Mouse (Mus musculus) heart, embryonic 16.5 days (tissue): ENCODE results near the gene Cic. TPM values are rescaled to one million over a fixed set of nuclear protein-coding genes. Genes with fewer than 3 reads are reported as not detected.

ENCODE experiments used
- ATAC-seq: fragments of 200-750 bp; cut with Nextera tagmentation; replicated peaks from 2 replicates; pipeline ENCODE4 v1.8.0; 2017; ENCODE audit warnings: moderate number of reproducible peaks; ENCODE audit not compliant: insufficient read depth, low FRiP score; ENCODE audit errors: extremely low read depth
- H3K27ac ChIP-seq: fragments of 300-500 bp; sonication (generic); 2 replicates; pipeline ENCODE4 v1.5.1; 2014; ENCODE audit warnings: mild to moderate bottlenecking, low read length, control low read depth, moderate library complexity
- H3K27me3 ChIP-seq: fragments of 300-500 bp; sonication (generic); 2 replicates; pipeline ENCODE4 v1.6.1; 2014; ENCODE audit warnings: low read length, mixed read lengths; ENCODE audit not compliant: control insufficient read depth, insufficient read depth
- H3K36me3 ChIP-seq: fragments of 300-500 bp; sonication (generic); 2 replicates; pipeline ENCODE4 v1.6.1; 2014; ENCODE audit not compliant: control insufficient read depth, insufficient read depth
- H3K4me1 ChIP-seq: fragments of 300-500 bp; sonication (generic); 2 replicates; pipeline ENCODE4 v1.6.1; 2014; ENCODE audit warnings: low read length, mixed read lengths; ENCODE audit not compliant: control insufficient read depth, insufficient read depth
- H3K4me2 ChIP-seq: fragments of 300-500 bp; sonication (generic); 2 replicates; pipeline ENCODE4 v1.6.1; 2014; ENCODE audit warnings: low read depth, mild to moderate bottlenecking, control low read depth, low read length
- H3K4me3 ChIP-seq: fragments of 300-500 bp; sonication (generic); 2 replicates; pipeline ENCODE4 v1.5.1; 2014; ENCODE audit warnings: mild to moderate bottlenecking, control low read depth, low read length
- H3K9ac ChIP-seq: fragments of 300-500 bp; sonication (generic); 2 replicates; pipeline ENCODE4 v1.6.1; 2014; ENCODE audit warnings: low read length, control low read depth
- H3K9me3 ChIP-seq: fragments of 300-500 bp; sonication (generic); replicated peaks from 2 replicates; pipeline ENCODE4 v1.6.1; 2016; ENCODE audit warnings: low read length; ENCODE audit not compliant: control insufficient read depth
- WGBS: fragments of 180-500 bp; shearing (Covaris S2); extraction: QIAGEN DNeasy Blood & Tissue Kit; methylation state at CpG from one replicate; pipeline ENCODE4 v1.1.7; 2014; 5-methylcytosine and 5-hydroxymethylcytosine counted together
- microRNA-seq: library from miRNA; unstranded; fragments of <30 nt; microRNA quantifications from one replicate; pipeline ENCODE4, GENCODE M21; 2017
- polyA plus RNA-seq: library from polyadenylated mRNA; unstranded; fragments of >200 nt; fragmentation: Nextera tagmentation; extraction: Ambion mirVana; gene quantifications from 2 replicates; pipeline ENCODE4 v1.2.1, GENCODE M21; 2015

The Cic gene
- polyA plus RNA-seq, 1 experiment from 2014 or later: 24.7 TPM

DNA sequence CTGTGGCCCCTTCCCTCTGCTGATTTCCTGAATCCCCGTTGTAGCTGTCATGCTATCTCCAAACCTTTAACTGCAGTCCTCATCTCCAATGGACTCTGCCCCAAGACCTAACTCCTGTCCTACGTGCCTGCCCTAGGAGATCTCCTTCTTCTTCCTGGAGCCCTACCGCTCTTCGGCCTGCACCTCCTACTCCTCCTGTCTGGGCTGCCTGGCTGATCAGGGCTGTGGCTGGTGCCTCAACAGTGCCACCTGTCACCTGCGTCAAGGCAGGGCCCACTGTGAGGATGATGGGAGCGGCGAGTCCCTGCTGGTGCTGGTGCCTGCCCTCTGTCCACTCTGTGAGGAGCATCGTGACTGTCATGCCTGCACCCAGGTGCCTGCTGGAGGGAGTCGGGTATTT lies 71.8 kb downstream of the Cic start:
- no peak overlapping the region for H3K27ac ChIP-seq
- no peaks in the 10 kb centered on the region for H3K4me1 ChIP-seq
- no peak overlapping the region for H3K4me3 ChIP-seq
- 88% methylated on average over 9 of the region's 9 CpGs for WGBS
- H3K27me3 ChIP-seq: no peaks in the 10 kb centered on the region
- no peak overlapping the region for H3K4me2 ChIP-seq
- H3K9me3 ChIP-seq: no peaks in the 10 kb centered on the region
- ATAC-seq: no peak
- peaks cover 17% of the 10 kb centered on the region for H3K36me3 ChIP-seq
- H3K9ac ChIP-seq: no peak overlapping the region

DNA sequence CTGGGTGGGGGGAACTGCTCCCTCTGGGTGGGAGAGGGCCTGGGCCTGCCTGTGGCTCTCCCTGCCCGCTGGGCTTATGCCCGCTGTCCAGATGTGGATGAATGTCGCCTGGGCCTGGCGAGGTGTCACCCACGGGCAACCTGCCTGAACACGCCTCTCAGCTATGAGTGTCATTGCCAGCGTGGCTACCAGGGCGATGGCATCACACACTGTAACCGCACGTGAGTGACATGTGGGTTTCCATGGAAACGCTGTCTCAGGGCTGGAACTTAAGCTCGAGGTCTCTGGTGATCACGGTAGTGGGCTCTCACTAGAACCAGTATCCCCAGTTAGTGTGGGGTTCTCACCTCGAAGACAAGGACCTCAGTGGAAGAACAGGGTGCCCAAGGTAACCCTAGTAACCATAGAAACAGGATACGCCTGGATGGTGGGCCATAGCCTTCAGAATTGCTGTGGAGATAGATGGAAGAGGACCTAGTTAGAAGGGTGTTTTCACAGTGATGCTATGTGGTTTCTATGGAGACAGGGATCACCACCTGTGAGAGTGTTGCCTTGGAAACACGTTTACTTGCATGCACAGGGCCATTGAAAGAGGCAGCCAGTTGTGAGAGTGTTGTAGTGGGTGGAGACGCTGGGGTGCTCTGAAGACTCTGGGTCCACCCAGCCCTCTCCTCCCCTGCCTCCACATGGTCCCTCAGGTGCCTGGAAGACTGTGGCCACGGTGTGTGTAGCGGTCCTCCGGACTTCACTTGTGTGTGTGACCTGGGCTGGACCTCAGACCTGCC lies 73.7 kb downstream of the Cic start:
- no peak; the same call in 1 of the 2 replicates for ATAC-seq
- no peak overlapping the region for H3K4me2 ChIP-seq
- H3K4me1 ChIP-seq: no peaks in the 10 kb centered on the region
- H3K27me3 ChIP-seq: no peaks in the 10 kb centered on the region
- no peak overlapping the region for H3K27ac ChIP-seq
- WGBS: 80% methylated on average over 20 of the region's 20 CpGs
- peaks cover 11% of the 10 kb centered on the region for H3K36me3 ChIP-seq
- no peaks in the 10 kb centered on the region for H3K9me3 ChIP-seq
- H3K9ac ChIP-seq: no peak overlapping the region
- H3K4me3 ChIP-seq: no peak overlapping the region

Small RNAs within 50 kb of the gene (microRNA-seq; reads per million reads assigned to microRNA genes)
- gene Mir7048: not detected

Other genes starting within 250 kb of the Cic start
- gene Grik5, start 195.4 kb upstream of the Cic start, polyA plus RNA-seq: 2.3 and 3.0 TPM in 2 replicates
- 19.6 and 19.7 TPM in 2 replicates for gene Zfp574, start 195.1 kb upstream of the Cic start, polyA plus RNA-seq
- gene Pou2f2, start 88.0 kb upstream of the Cic start, polyA plus RNA-seq: 0.42 and 0.58 TPM in 2 replicates
- gene Dedd2, start 47.1 kb upstream of the Cic start, polyA plus RNA-seq: 8.3 and 8.6 TPM in 2 replicates
- gene Zfp526, start 46.3 kb upstream of the Cic start, polyA plus RNA-seq: 2.2 and 2.3 TPM in 2 replicates
- gene Gsk3a, start 29.9 kb upstream of the Cic start, polyA plus RNA-seq: 6.7 and 6.8 TPM in 2 replicates
- 8.5 and 11.2 TPM in 2 replicates for gene Erf, start 16.9 kb upstream of the Cic start, polyA plus RNA-seq
- 111 and 121 TPM in 2 replicates for gene Pafah1b3, start 30.3 kb downstream of the Cic start, polyA plus RNA-seq
- gene Prr19, start 33.7 kb downstream of the Cic start, polyA plus RNA-seq: not detected in 2 replicates
- 0.08 and 0.20 TPM in 2 replicates for gene Tmem145, start 38.4 kb downstream of the Cic start, polyA plus RNA-seq
- 7.4 and 8.7 TPM in 2 replicates for gene Megf8, start 49.5 kb downstream of the Cic start, polyA plus RNA-seq
- 0.74 and 0.87 TPM in 2 replicates for gene Cnfn, start 102.0 kb downstream of the Cic start, polyA plus RNA-seq
- 8.3 and 8.6 TPM in 2 replicates for gene Lipe, start 131.0 kb downstream of the Cic start, polyA plus RNA-seq
- gene Cxcl17, start 145.2 kb downstream of the Cic start, polyA plus RNA-seq: 0.38 and 0.41 TPM in 2 replicates
- gene Ceacam1, start 209.9 kb downstream of the Cic start, polyA plus RNA-seq: 3.8 and 4.8 TPM in 2 replicates